Mouse (Mus musculus): ENCODE data around the gene Exoc3l2.

GRCm38 (mm10) chr7:19458591-19459111 is 4.5 kb upstream of the Exoc3l2 start, which contains the start of gene Mark4:
- no peak for TF ChIP-seq CTCF (IDR thresholded peaks at IDR 0.05; ENCODE audit: low read depth)
- TF ChIP-seq EP300 (optimal IDR thresholded peaks at IDR 0.05) = no peak
